Mouse (Mus musculus) heart, postnatal 4 days (tissue): Measurements from ENCODE around the gene Esp18. TPM values are rescaled to one million over a fixed set of nuclear protein-coding genes. Genes with fewer than 3 reads are reported as not detected.

ENCODE experiments used
- DNase-seq: peaks from one replicate; pipeline ENCODE4 v3.0.0; 2021
- microRNA-seq, 2 experiments: library from miRNA; unstranded; fragments of <30 nt; microRNA quantifications; one replicate each; pipeline ENCODE4 v1.2.0; 2021 to 2022
- total RNA-seq, 2 experiments: library from RNA; stranded (reverse); gene quantifications; 2 replicates each; pipeline ENCODE4 v1.2.3; 2021

Gene Esp18
- total RNA-seq = not detected

DNA sequence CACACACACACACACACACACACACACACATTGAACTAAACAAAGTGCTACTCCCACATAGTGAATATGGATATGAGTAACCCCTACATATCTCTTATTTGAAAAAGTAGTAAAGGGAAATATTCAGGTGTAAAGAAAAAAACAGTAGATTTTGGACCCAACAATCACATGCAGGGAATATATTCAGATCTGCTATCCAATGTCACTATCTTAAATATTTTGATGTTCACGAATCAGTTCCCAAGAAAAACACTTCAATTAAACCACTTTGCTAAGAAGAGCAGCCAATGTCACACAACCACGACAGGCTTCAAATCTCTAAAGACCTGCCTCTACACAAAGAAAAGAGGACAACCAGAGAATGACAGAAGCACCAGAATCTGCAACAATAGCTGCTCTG is at the start of gene Esp18:
Esp18 (plus strand) TSS at position 301 of the 400 bp plus-strand sequence.
- no peak for DNase-seq

DNA sequence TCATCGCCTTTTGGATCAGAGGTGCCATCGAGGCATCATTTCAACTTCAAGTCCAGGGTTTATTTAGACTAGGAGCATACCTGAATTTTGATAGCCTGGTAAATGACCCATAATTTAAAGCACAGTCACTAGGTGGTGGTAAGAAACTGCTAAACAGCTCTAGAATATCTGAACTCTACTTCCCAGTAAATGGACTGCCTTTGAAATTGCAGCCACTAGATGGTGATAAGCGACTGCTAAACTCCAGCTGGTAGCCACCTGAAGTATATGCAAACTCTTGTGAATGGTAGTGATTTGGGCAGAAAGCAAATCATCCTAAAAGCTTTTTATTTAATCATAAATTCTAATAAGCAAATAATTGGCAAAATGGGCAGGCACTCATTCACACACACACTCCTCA is 42.8 kb upstream of the Esp18 start:
- DNase-seq = no peak

Small RNAs within 50 kb of the gene (microRNA-seq; reads per million reads assigned to microRNA genes)
- gene Gm26429 = 0 reads per million in 2 experiments

Other genes with a start within 250 kb of the Esp18 start
- not detected for gene Esp16, start 129.8 kb downstream of the Esp18 start, total RNA-seq
- gene Esp15, start 234.6 kb downstream of the Esp18 start, total RNA-seq = not detected